Mouse (Mus musculus) CD4-positive helper T cell, adult 2 months (primary cell): ENCODE measurements around the gene Kpna4.
"Not testable (repeated sequence)": the region's sequence is repeated elsewhere in the genome, so short reads cannot be mapped to it uniquely, and the experiment has no call there.

ENCODE experiments used
- DNase-seq: peaks from one replicate; pipeline ENCODE4 v3.0.0-alpha.2; 2012; ENCODE audit warnings: low read depth, missing footprints, low spot score

The Kpna4 gene

DNA sequence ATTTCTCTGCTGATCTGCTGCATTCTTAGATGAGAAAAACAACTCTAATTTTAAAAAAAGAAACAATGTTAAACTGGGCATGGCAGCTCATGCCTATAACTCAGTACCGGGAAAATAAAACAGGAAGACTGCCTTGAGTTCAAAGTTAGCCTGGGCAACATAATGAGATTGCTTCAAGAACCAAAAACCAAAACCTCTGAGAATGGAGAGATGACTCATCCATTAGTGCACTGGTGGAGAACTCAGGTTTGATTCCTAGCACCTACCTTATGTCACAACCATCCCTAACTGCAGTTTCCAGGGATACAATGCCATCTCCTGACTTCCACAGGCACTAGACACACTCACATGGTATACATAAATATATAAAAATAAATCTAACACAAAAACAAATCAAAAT, 17.8 kb downstream of the Kpna4 start:
- DNase-seq = no peak

GRCm38 (mm10) chr3:69094456-69094855, 32.5 kb downstream of the Kpna4 start:
- DNase-seq = no peak

DNA sequence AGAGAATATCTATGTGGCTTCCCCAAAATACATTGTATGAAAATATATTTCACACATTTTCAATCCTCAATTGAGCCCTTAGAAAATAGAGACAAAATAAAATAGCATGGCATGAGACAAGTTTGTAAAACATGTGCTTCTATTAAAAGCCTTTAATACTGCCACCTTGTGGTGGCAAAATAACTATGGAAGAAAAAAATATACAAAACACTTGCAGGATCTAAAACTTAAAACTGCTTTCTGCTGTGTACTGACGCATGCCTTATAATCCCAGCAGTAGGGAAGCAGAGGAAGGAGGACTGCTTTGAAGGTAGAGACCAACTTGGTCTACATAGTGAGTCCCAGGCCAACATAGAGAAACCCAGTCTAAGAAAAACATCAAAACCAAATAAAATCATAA, 62.9 kb downstream of the Kpna4 start:
- peak; percentile 62 for DNase-seq

- DNase-seq = no peak
Measured at GRCm38 (mm10) chr3:69062764-69063163, 64.1 kb downstream of the Kpna4 start.

- DNase-seq = no peak
Measured at GRCm38 (mm10) chr3:69060672-69061071, 66.2 kb downstream of the Kpna4 start.

DNA sequence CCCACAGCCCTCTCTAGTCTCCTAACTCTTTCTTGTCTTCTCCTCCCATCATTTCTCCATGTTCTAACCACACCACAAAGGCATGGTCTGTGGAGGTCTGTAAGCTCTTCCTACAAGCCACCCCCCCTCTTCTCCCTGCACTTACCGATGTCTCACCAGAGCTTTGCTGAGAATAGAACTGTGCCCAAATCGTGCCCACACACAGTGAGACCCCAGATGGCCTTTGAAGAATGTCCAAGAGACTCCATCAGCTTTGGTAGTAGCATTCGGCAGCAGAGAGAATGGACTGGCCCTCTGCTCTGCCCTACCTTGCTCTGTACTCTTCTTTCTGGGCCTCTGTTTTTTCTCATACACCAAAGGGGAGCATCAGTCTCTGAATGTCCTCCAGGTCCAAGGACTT, 71.0 kb downstream of the Kpna4 start:
- DNase-seq = no peak

GRCm38 (mm10) chr3:69054760-69055432, 72.0 kb downstream of the Kpna4 start:
- no peak for DNase-seq

- no peak for DNase-seq
Measured at GRCm38 (mm10) chr3:69051894-69052293, 75.0 kb downstream of the Kpna4 start.

GRCm38 (mm10) chr3:69049011-69049410, 77.9 kb downstream of the Kpna4 start:
- DNase-seq = no peak

- DNase-seq = no peak
Measured at GRCm38 (mm10) chr3:69047684-69048083, 79.2 kb downstream of the Kpna4 start.

DNA sequence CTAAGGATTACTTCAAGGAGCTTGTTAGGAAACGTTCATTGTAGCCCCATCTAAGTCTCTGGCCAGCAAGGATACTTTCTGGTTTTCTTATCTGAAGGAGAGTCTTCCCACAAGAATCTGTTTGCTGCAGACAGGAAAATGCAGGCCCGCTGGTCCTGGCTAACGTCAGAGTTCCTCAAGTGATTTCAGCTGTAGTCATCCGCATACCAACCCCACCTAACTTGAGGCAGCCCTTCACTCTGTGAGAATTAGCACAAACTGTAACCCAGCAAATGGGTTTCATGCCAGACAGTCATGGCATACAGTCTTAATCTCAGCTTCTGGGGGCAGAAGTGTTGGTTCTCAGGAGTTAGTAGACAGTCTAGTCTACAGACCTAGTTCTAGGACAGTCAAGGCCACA, 80.4 kb downstream of the Kpna4 start:
- no peak for DNase-seq

DNA sequence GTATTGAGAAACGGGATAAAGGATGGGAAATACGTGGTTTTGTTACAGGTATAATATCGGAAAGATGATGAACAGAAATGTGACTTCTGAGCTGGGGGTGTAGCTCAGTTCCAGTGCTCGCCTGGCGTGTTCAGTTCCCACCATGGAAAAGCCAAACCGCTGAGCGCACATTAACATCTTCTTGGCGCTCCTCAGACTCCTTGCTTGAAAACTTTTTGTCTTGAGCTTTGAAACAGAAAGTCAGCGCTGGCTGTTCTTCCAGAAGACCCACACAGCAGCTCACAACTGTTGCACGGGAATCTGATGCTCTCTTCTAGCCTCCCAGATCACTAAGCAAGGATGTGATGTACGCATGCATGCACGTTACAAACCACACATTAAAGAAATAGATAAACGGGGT, 81.2 kb downstream of the Kpna4 start:
- no peak for DNase-seq

DNA sequence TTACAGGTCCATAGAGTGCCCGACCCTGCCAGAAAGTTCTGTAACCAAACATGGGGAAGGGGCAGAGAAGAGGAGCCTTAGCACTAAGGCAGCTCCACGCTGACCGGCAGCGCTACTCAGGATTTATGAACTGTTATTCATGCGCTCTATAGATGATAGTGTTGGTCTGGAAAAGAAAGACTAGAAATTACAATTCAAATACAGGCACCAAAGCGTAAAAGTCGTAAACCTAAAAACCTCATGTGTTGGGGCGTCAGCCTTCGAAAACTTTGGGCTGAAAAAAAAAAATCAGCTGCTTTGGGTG, 81.6 kb downstream of the Kpna4 start:
- no peak for DNase-seq

DNA sequence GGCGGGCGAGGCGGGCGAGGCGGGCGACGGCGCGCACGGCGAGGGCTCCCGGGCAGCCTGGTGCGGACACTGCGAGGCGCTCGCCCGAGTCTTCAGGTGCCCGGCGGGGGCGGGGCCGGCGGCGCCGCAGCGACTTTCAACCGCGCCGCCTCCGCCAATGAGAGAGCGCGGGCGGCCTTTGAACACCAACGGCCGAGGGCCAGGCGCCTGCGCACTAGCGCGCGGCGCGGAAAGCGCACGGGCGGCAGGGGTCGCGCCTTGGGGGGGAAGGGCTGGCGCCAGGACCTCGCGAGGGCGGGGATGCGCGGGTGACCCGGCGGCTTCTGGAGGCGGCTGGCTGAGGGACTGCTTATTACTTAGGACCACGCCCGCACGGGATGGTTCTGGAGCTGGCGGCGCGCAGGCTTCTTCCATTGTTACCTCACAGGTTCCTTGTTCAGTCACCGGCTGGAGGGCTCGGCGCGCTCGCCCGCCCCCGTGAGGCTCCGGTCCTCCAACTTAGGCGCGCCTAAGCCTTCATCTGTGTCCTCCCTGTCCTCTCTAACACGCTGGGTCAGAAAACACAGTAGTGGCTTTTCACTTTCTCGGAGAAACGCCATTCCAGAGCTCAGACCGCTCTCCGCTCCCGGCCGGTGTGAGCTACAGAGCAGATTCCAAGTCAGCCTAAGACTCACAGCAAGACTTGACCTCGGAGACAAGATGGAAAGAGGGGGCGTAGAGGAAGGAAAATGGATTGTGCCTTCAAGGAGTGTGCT, 82.1 kb downstream of the Kpna4 start, which contains the start of gene Trim59:
TSS of gene Trim59 (minus strand) at position 111 of the 755 bp plus-strand sequence.
- peak; percentile 93 for DNase-seq

- no peak for DNase-seq
Measured at GRCm38 (mm10) chr3:69044167-69044591, 82.7 kb downstream of the Kpna4 start.

GRCm38 (mm10) chr3:69041298-69041697, 85.6 kb downstream of the Kpna4 start:
- peak; percentile 74 for DNase-seq

DNA sequence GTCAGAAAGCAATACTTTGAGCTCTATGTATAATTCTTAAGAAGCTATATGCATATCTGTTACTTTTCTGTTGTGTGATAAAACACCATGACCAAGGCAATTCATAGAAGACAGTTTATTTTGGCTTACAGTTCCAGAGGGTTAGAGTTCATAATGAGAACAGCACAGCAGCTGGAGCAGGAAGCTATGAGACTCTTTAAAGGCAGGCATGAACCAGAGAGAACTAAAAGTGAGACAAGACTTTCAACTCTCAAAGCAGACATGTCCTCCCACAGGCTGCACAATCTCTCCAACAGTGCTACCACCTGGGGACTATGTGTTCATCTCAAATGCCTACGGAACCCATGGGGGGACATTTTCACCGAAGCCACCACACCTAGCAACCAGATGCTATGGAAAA, 86.8 kb downstream of the Kpna4 start:
- peak; percentile 28 for DNase-seq

- peak; percentile 38 for DNase-seq
Measured at GRCm38 (mm10) chr3:69026133-69026783, 100.7 kb downstream of the Kpna4 start.

DNA sequence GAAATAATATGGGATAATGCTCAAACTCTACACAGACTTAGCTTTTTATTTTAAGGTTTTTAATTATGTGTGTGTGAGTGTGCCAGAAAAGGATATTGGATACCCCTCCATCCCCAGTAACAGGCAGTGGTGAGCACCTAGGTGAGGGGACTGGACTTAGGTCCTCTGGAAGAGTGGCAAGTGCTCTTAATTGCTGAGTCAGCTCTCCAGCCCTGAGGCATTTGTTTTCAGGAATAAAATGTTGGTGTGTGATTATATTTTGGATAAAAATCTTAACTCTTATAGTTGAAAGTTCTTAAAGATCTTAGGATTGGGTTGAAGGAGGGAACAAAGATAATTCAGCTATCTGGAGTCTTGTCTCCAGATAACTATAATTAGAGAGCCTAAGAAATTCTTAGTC, 106.1 kb downstream of the Kpna4 start:
- no peak for DNase-seq

DNA sequence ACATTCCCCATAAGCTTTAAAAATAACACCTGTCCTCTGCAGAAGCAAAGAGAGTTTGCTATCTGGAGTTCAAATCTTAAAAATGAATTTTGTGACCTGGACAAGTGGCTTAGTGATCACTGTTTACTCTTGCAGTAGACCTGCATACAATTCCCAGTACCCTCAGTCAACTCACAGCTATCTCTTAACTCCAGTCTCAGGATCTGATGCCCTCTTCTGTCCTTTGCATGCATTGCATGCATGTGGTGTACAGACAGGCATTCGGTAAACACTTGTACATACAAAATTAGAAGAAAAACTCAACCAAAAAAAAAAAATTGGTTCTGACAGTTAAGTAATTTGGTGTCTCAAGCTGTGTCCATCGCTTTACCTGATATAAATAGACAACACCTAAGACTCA, 106.6 kb downstream of the Kpna4 start:
- peak; percentile 52 for DNase-seq

DNA sequence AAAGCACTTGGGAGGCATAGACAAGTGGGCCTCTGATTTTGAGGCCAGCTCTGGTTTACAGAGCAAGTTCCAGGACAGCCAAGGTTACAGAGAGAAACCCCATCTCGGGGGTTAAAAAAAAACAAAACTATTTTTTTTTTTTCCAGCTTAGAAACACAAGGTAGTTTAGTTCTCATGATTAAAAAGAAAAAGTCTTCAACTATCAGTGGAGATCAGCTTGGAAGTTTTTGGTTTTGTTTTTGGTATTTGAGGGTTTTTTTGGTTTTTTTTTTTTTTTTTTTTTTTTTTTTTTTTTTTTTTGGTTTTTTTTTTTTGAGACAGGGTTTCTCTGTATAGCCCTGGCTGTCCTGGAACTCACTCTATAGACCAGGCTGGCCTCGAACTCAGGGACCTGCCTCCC, 108.3 kb downstream of the Kpna4 start:
- not testable (repeated sequence) for DNase-seq

DNA sequence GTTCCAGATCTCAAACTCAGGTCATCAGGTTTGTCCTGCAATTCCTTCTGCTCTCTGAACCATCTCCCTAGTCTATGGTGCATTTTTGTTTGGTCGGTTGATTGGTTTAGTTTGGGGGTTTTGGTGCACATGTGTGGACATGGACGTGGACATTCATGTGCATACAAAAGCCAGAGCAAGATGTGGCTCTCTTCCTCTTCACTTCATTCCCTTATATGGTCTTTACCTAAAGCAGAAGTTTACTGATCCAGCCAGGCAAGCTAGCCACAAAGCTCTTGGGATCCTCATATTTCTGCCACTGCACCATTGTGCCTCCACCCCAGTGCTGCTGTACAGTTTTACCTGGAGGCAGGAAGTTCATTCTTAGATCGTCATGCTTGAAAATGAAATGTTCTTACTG, 109.7 kb downstream of the Kpna4 start:
- DNase-seq = no peak
